Comparison of ENCODE assay signal across 18 mouse cellular contexts in the genomic region with DNA sequence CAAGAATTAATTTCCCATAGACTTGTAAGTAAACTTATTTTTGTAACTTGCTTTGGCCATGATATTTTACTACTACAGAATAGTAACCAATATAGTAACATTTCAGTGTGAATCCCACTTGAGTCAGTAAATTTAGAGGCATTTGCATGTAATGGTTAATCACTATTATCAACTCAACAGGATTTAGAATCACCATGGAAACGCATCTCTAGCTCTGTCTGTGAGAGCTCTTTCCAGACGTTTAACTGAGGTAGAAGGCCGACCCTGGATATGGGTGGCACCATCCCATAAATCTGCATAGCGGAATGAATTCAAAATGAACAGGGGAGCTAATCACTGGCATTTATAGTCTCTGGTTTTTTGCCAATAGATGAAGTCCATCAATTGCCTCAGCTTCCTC.
DNase-seq lines count a peak whose midpoint lies in the region; ATAC-seq and TF ChIP-seq lines count a peak whose summit lies in the region.
"Had no signal": no experiment of that assay in that cellular context is flagged by ENCODE, and none has a peak within 500 bp of the region (broad histone marks: within the 10 kb centered on the region; RNA-seq: fewer than 3 reads in every experiment).

No protein-coding gene starts in this region.

- no peak for TF ChIP-seq CTCF in forebrain, postnatal 0 days (IDR thresholded peaks at IDR 0.05; ENCODE audit: low read depth)
- no peak for TF ChIP-seq CTCF in brain, embryonic 14.5 days (IDR thresholded peaks at IDR 0.05; ENCODE audit: borderline replicate concordance, extremely low read depth, insufficient read depth, insufficient read length)

- H3K27me3 ChIP-seq in forebrain, embryonic 15.5 days, result no peaks in the 10 kb centered on the region
- no peaks in the 10 kb centered on the region for H3K27me3 ChIP-seq in forebrain, embryonic 10.5 days (ENCODE audit: poor library complexity, severe bottlenecking)
- H3K27me3 ChIP-seq in forebrain, postnatal 0 days (ENCODE audit: insufficient read depth, low read length), result no peaks in the 10 kb centered on the region
- H3K27me3 ChIP-seq in forebrain, embryonic 13.5 days, result no peaks in the 10 kb centered on the region
- no peaks in the 10 kb centered on the region for H3K27me3 ChIP-seq in midbrain, embryonic 12.5 days
- no peaks in the 10 kb centered on the region for H3K27me3 ChIP-seq in midbrain, embryonic 10.5 days (ENCODE audit: low read depth, poor library complexity, severe bottlenecking)
- H3K27me3 ChIP-seq: embryonic facial prominence, embryonic 12.5 days had no signal

- no peak for DNase-seq in forebrain, embryonic 10.5 days (ENCODE audit: extremely low spot score, low spot score)
- DNase-seq in forebrain, postnatal 0 days, result peak; percentile 20
- no peak for DNase-seq in midbrain, embryonic 10.5 days (ENCODE audit: low spot score)
- peak; percentile 40 for DNase-seq in brain, embryonic 14.5 days (ENCODE audit: low read depth)
- no peak for DNase-seq in cerebellum, adult 11 months
- DNase-seq: adrenal gland, adult 2 months; adrenal gland, postnatal 10 days; adrenal gland, postnatal 25 days; cerebellum, adult 11-12 months; cerebellum, adult 2 months; cerebellum, adult 9-10 months; cerebellum, postnatal 10 days; cerebellum, postnatal 25 days had no signal

- no peak overlapping the region for H3K27ac ChIP-seq in forebrain, embryonic 15.5 days (replicated peaks)
- H3K27ac ChIP-seq in forebrain, embryonic 10.5 days, result no peak overlapping the region
- H3K27ac ChIP-seq in forebrain, postnatal 0 days (ENCODE audit: low read depth, low read length), result no peak overlapping the region
- no peak overlapping the region for H3K27ac ChIP-seq in forebrain, embryonic 13.5 days
- H3K27ac ChIP-seq in midbrain, embryonic 12.5 days (replicated peaks), result no peak overlapping the region
- no peak overlapping the region for H3K27ac ChIP-seq in midbrain, embryonic 10.5 days (replicated peaks)
- H3K27ac ChIP-seq: embryonic facial prominence, embryonic 10.5 days; embryonic facial prominence, embryonic 12.5 days had no signal

- ATAC-seq in forebrain, embryonic 15.5 days (replicated peaks), result peak; percentile 58; the same call in 1 of the 2 replicates
- peak; percentile 80 for ATAC-seq in forebrain, postnatal 0 days
- ATAC-seq in forebrain, embryonic 13.5 days, result no peak
- ATAC-seq in midbrain, embryonic 12.5 days (ENCODE audit: low FRiP score, low read depth), result 0 out of 2 replicates have a peak, but pooled peaks have one; percentile 41

- WGBS in forebrain, embryonic 15.5 days, result 53% methylated on average over 4 of the region's 4 CpGs
- WGBS in forebrain, embryonic 10.5 days, result 79% methylated on average over 4 of the region's 4 CpGs
- 39% methylated on average over 4 of the region's 4 CpGs for WGBS in forebrain, postnatal 0 days
- WGBS in forebrain, embryonic 13.5 days, result 64% methylated on average over 4 of the region's 4 CpGs
- WGBS in midbrain, embryonic 12.5 days, result 61% methylated on average over 4 of the region's 4 CpGs
- WGBS in midbrain, embryonic 10.5 days, result 68% methylated on average over 4 of the region's 4 CpGs

- H3K9ac ChIP-seq in forebrain, embryonic 15.5 days (replicated peaks), result no peak overlapping the region
- H3K9ac ChIP-seq in forebrain, postnatal 0 days, result no peak overlapping the region
- no peak overlapping the region for H3K9ac ChIP-seq in forebrain, embryonic 13.5 days
- H3K9ac ChIP-seq in midbrain, embryonic 12.5 days (replicated peaks), result no peak overlapping the region
- H3K9ac ChIP-seq: embryonic facial prominence, embryonic 12.5 days had no signal

- TF ChIP-seq POLR2A in brain, embryonic 14.5 days (IDR thresholded peaks at IDR 0.05; ENCODE audit: borderline replicate concordance, extremely low read depth, insufficient read depth, insufficient read length, poor library complexity, severe bottlenecking), result no peak

- H3K4me2 ChIP-seq in forebrain, embryonic 15.5 days (replicated peaks), result no peak overlapping the region
- no peak overlapping the region for H3K4me2 ChIP-seq in forebrain, postnatal 0 days (ENCODE audit: low read depth)
- H3K4me2 ChIP-seq in forebrain, embryonic 13.5 days, result no peak overlapping the region
- H3K4me2 ChIP-seq in midbrain, embryonic 12.5 days (replicated peaks), result no peak overlapping the region
- H3K4me2 ChIP-seq: embryonic facial prominence, embryonic 12.5 days had no signal

- no peaks in the 10 kb centered on the region for H3K4me1 ChIP-seq in forebrain, embryonic 15.5 days
- H3K4me1 ChIP-seq in forebrain, embryonic 10.5 days, result no peaks in the 10 kb centered on the region
- no peaks in the 10 kb centered on the region for H3K4me1 ChIP-seq in forebrain, postnatal 0 days (ENCODE audit: insufficient read depth)
- H3K4me1 ChIP-seq in forebrain, embryonic 13.5 days, result no peaks in the 10 kb centered on the region
- H3K4me1 ChIP-seq in midbrain, embryonic 12.5 days, result no peaks in the 10 kb centered on the region
- H3K4me1 ChIP-seq in midbrain, embryonic 10.5 days, result no peaks in the 10 kb centered on the region
- H3K4me1 ChIP-seq: embryonic facial prominence, embryonic 10.5 days; embryonic facial prominence, embryonic 12.5 days had no signal

- no peak overlapping the region for H3K4me3 ChIP-seq in forebrain, embryonic 15.5 days
- no peak overlapping the region for H3K4me3 ChIP-seq in forebrain, embryonic 10.5 days
- H3K4me3 ChIP-seq in forebrain, postnatal 0 days (ENCODE audit: low read depth, low read length), result no peak overlapping the region
- no peak overlapping the region for H3K4me3 ChIP-seq in forebrain, embryonic 13.5 days
- H3K4me3 ChIP-seq in midbrain, embryonic 12.5 days, result no peak overlapping the region
- no peak overlapping the region for H3K4me3 ChIP-seq in midbrain, embryonic 10.5 days
- H3K4me3 ChIP-seq: embryonic facial prominence, embryonic 10.5 days; embryonic facial prominence, embryonic 12.5 days had no signal

- no peaks in the 10 kb centered on the region for H3K9me3 ChIP-seq in forebrain, embryonic 15.5 days
- H3K9me3 ChIP-seq in forebrain, embryonic 10.5 days, result no peaks in the 10 kb centered on the region
- H3K9me3 ChIP-seq in forebrain, postnatal 0 days (ENCODE audit: low read length), result 0 out of 2 replicates have a peak, but pooled peaks cover 6% of the 10 kb centered on the region
- no peaks in the 10 kb centered on the region for H3K9me3 ChIP-seq in forebrain, embryonic 13.5 days (replicated peaks)
- no peaks in the 10 kb centered on the region for H3K9me3 ChIP-seq in midbrain, embryonic 12.5 days
- H3K9me3 ChIP-seq in midbrain, embryonic 10.5 days (replicated peaks), result no peaks in the 10 kb centered on the region
- H3K9me3 ChIP-seq: embryonic facial prominence, embryonic 10.5 days; embryonic facial prominence, embryonic 12.5 days had no signal

- no peaks in the 10 kb centered on the region for H3K36me3 ChIP-seq in forebrain, embryonic 15.5 days
- no peaks in the 10 kb centered on the region for H3K36me3 ChIP-seq in forebrain, embryonic 10.5 days (replicated peaks)
- H3K36me3 ChIP-seq in forebrain, postnatal 0 days (ENCODE audit: insufficient read depth), result no peaks in the 10 kb centered on the region
- no peaks in the 10 kb centered on the region for H3K36me3 ChIP-seq in forebrain, embryonic 13.5 days (ENCODE audit: poor library complexity, severe bottlenecking)
- H3K36me3 ChIP-seq in midbrain, embryonic 12.5 days, result no peaks in the 10 kb centered on the region
- H3K36me3 ChIP-seq in midbrain, embryonic 10.5 days, result no peaks in the 10 kb centered on the region
- H3K36me3 ChIP-seq: embryonic facial prominence, embryonic 10.5 days; embryonic facial prominence, embryonic 12.5 days had no signal

Comparison
In these comparisons a context has a peak if more than half of its experiments do, and no peak if none do; other contexts are left out.
1. DNase-seq: peak in forebrain, postnatal 0 days (single experiment) and brain, embryonic 14.5 days (single experiment); none in forebrain, embryonic 10.5 days (single experiment), midbrain, embryonic 10.5 days (single experiment) and cerebellum, adult 11 months (single experiment).